ENCODE assay signal across 8 mouse cellular contexts in genomic region chr1:90207739-90208502, GRCm38 (mm10). TPM values are rescaled to one million over a fixed set of nuclear protein-coding genes. Genes with fewer than 3 reads are reported as not detected.
A peak's percentile ranks its signal among the peaks of the same experiment; 100 is the strongest.
DNase-seq lines count a peak whose midpoint lies in the region; ATAC-seq and TF ChIP-seq lines count a peak whose summit lies in the region.

No protein-coding gene starts in this region.

- no peak for TF ChIP-seq CTCF in kidney, postnatal 0 days (IDR thresholded peaks at IDR 0.05; ENCODE audit: low read depth)
- no peak for TF ChIP-seq CTCF in small intestine, adult 2 months (IDR thresholded peaks at IDR 0.05; ENCODE audit: extremely low read depth, insufficient read length, insufficient replicate concordance, low read depth, low read length)

- WGBS in liver, embryonic 11.5 days = 64% methylated on average over 6 of the region's 6 CpGs
- WGBS in heart, embryonic 11.5 days (ENCODE audit: insufficient replicate concordance) = 53% methylated on average over 6 of the region's 6 CpGs
- 42% methylated on average over 6 of the region's 6 CpGs for WGBS in kidney, postnatal 0 days
- 63% methylated on average over 6 of the region's 6 CpGs for WGBS in small intestine, adult 2 months

- TF ChIP-seq POLR2A in small intestine, adult 2 months (IDR thresholded peaks at IDR 0.05; ENCODE audit: low read depth, low read length) = no peak

- H3K9me3 ChIP-seq in liver, embryonic 11.5 days (ENCODE audit: control insufficient read depth, low read length) = no peaks in the 10 kb centered on the region
- no peaks in the 10 kb centered on the region for H3K9me3 ChIP-seq in heart, embryonic 11.5 days (replicated peaks; ENCODE audit: control insufficient read depth, low read length)
- no peaks in the 10 kb centered on the region for H3K9me3 ChIP-seq in kidney, postnatal 0 days (replicated peaks; ENCODE audit: low read length)

- no peaks in the 10 kb centered on the region; the same call in 1 of the 2 replicates for H3K36me3 ChIP-seq in liver, embryonic 11.5 days (ENCODE audit: control insufficient read depth, insufficient read depth, low read length)
- H3K36me3 ChIP-seq in heart, embryonic 11.5 days (ENCODE audit: control insufficient read depth, insufficient read depth, low read length) = 0 out of 2 replicates have a peak, but pooled peaks cover 3% of the 10 kb centered on the region
- H3K36me3 ChIP-seq in kidney, postnatal 0 days (ENCODE audit: insufficient read depth, low read length) = no peaks in the 10 kb centered on the region
- H3K36me3 ChIP-seq in small intestine, adult 2 months (ENCODE audit: control insufficient read depth, insufficient read depth, low read length) = no peaks in the 10 kb centered on the region

- no peak for ATAC-seq in liver, embryonic 11.5 days (replicated peaks; ENCODE audit: low FRiP score)
- ATAC-seq in heart, embryonic 11.5 days (replicated peaks; ENCODE audit: insufficient number of reproducible peaks, low FRiP score, low TSS enrichment) = no peak
- no peak for ATAC-seq in kidney, postnatal 0 days (replicated peaks; ENCODE audit: low FRiP score, low read depth)

- no peak overlapping the region for H3K27ac ChIP-seq in liver, embryonic 11.5 days (ENCODE audit: low read depth, low read length)
- no peak overlapping the region for H3K27ac ChIP-seq in heart, embryonic 11.5 days (ENCODE audit: low read depth, low read length)
- peak overlapping the region; percentile 34; the same call in 1 of the 2 replicates for H3K27ac ChIP-seq in kidney, postnatal 0 days
- H3K27ac ChIP-seq in small intestine, adult 2 months (ENCODE audit: insufficient read depth, low read depth, low read length) = no peak overlapping the region

- H3K4me1 ChIP-seq in liver, embryonic 11.5 days (replicated peaks; ENCODE audit: control insufficient read depth, insufficient read depth, low read length) = peaks cover under 1% of the 10 kb centered on the region
- peaks cover 30% of the 10 kb centered on the region for H3K4me1 ChIP-seq in heart, embryonic 11.5 days (ENCODE audit: control insufficient read depth, insufficient read depth, low read length)
- H3K4me1 ChIP-seq in kidney, postnatal 0 days (replicated peaks; ENCODE audit: insufficient read depth, low read length) = peaks cover 37% of the 10 kb centered on the region
- H3K4me1 ChIP-seq in small intestine, adult 2 months (ENCODE audit: control insufficient read depth, insufficient read depth, insufficient read length, low read length) = no peaks in the 10 kb centered on the region; the same call in 1 of the 2 replicates

- H3K9ac ChIP-seq in liver, embryonic 11.5 days (ENCODE audit: low read depth, low read length) = peak overlapping the region; percentile 31; the same call in 1 of the 2 replicates
- H3K9ac ChIP-seq in heart, embryonic 11.5 days (ENCODE audit: low read depth, low read length) = peak overlapping the region; percentile 52
- H3K9ac ChIP-seq in kidney, postnatal 0 days (ENCODE audit: low read depth, low read length) = 0 out of 2 replicates have a peak overlapping the region, but pooled peaks have one; percentile 13

- no peak for DNase-seq in liver, embryonic 11.5 days (ENCODE audit: low spot score)
- no peak for DNase-seq in liver
- no peak for DNase-seq in kidney, postnatal 0 days (ENCODE audit: low spot score)
- no peak for DNase-seq in urinary bladder, adult 18-20 months (ENCODE audit: low spot score in 2 of 2)
- no peak for DNase-seq in right cerebral cortex, postnatal 10 days (ENCODE audit: low spot score in 2 of 2)
- no peak for DNase-seq in urinary bladder, postnatal 25 days (ENCODE audit: low spot score)

- H3K27me3 ChIP-seq in liver, embryonic 11.5 days (replicated peaks; ENCODE audit: control insufficient read depth, insufficient read depth, low read length) = peaks cover 18% of the 10 kb centered on the region
- H3K27me3 ChIP-seq in heart, embryonic 11.5 days (ENCODE audit: control insufficient read depth, insufficient read depth, low read length) = no peaks in the 10 kb centered on the region
- H3K27me3 ChIP-seq in kidney, postnatal 0 days (ENCODE audit: insufficient read depth, low read length) = no peaks in the 10 kb centered on the region
- no peaks in the 10 kb centered on the region for H3K27me3 ChIP-seq in small intestine, adult 2 months (ENCODE audit: control insufficient read depth, insufficient read depth, low read length)

- H3K4me3 ChIP-seq in liver, embryonic 11.5 days (ENCODE audit: low read depth, low read length) = peak overlapping the region; percentile 56; the same call in 1 of the 2 replicates
- H3K4me3 ChIP-seq in heart, embryonic 11.5 days (ENCODE audit: low read depth, low read length) = peak overlapping the region; percentile 54
- peak overlapping the region; percentile 58; the same call in 1 of the 2 replicates for H3K4me3 ChIP-seq in kidney, postnatal 0 days (replicated peaks; ENCODE audit: low read depth, low read length)
- H3K4me3 ChIP-seq in small intestine, adult 2 months (ENCODE audit: low read depth, low read length) = peak overlapping the region; percentile 17

- H3K4me2 ChIP-seq in liver, embryonic 11.5 days = peak overlapping the region; percentile 54
- H3K4me2 ChIP-seq in heart, embryonic 11.5 days = peak overlapping the region; percentile 64
- H3K4me2 ChIP-seq in kidney, postnatal 0 days (ENCODE audit: low read length) = peak overlapping the region; percentile 60

RNA-seq across cellular contexts. Expression of gene Ackr3, which starts 4.1 kb away (rescaled TPM):
- 22.3 and 22.8 TPM in 2 replicates for polyA plus RNA-seq in liver, embryonic 11.5 days (2014; fragmentation: Nextera tagmentation; extraction: Ambion mirVana)
- 45.3 and 50.2 TPM in 2 replicates for polyA plus RNA-seq in heart, embryonic 11.5 days (2014; fragmentation: Nextera tagmentation; extraction: Ambion mirVana)
- 52.2 and 52.6 TPM in 2 replicates for polyA plus RNA-seq in kidney, postnatal 0 days (2015; fragmentation: Nextera tagmentation; extraction: Ambion mirVana)
- polyA plus RNA-seq in small intestine, adult 2 months (2012; rRNA removed) = 21.7 and 22.5 TPM in 2 replicates

RNA-seq across cellular contexts. Expression of gene Iqca, which starts 54.7 kb away (rescaled TPM):
- not detected in 2 replicates for polyA plus RNA-seq in liver, embryonic 11.5 days (2014; fragmentation: Nextera tagmentation; extraction: Ambion mirVana)
- polyA plus RNA-seq in heart, embryonic 11.5 days (2014; fragmentation: Nextera tagmentation; extraction: Ambion mirVana) = not detected in 2 replicates
- polyA plus RNA-seq in kidney, postnatal 0 days (2015; fragmentation: Nextera tagmentation; extraction: Ambion mirVana) = 0.09 TPM in 1 of 2 replicates, not detected in the other
- polyA plus RNA-seq in small intestine, adult 2 months (2012; rRNA removed) = not detected in 2 replicates
